Mouse (Mus musculus): Measurements from ENCODE around the gene Smug1.

The Smug1 gene

DNA sequence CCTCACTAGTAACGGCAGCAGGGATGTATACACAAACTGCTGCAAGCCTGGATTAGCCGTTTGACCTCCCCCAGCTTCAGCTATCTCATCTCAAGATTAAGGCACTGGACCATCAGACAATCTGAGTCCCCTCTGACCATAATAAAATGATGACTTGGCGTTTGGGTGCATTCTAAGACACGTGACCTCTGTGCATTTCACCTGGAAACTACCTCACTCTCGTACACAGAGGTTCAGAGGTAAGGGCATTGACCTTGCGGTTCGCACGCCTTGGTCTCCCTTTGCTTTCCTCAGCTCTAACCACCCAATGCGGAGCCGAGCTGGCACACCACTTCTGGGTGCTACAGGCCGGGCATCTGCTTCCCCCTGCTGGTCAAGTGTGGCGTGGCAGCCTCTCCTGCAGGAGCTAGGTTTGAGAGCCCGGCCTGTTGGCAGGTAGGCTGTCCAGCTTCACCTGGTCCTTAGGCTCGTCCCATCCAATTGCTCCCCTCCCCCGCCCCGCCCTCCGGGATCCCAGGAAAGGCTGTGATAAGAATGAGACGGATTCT is 10.1 kb upstream of the Smug1 start:
- peak; percentile 90 to 97 for DNase-seq

DNA sequence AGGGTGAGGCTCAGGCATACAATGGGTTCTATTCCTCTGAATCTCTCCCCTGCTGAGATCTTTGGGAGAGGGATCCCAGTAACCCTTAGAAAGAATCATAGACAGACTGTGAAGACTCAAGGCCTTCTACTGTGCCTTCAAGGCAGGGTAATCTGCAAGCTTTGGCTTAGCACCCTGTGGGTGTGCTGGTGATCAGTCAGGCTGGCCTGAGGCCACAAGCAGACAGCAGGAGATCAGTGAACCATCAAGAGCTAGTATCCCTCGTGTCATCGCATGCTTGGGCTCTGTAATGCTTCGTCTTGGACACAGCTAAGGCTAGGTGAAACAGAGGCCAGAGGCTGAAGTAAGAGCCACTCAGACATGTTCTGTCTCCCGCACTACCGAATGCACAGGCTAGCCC is 6.4 kb upstream of the Smug1 start:
- DNase-seq = peak in 1 of 2 experiments; percentile 45

DNA sequence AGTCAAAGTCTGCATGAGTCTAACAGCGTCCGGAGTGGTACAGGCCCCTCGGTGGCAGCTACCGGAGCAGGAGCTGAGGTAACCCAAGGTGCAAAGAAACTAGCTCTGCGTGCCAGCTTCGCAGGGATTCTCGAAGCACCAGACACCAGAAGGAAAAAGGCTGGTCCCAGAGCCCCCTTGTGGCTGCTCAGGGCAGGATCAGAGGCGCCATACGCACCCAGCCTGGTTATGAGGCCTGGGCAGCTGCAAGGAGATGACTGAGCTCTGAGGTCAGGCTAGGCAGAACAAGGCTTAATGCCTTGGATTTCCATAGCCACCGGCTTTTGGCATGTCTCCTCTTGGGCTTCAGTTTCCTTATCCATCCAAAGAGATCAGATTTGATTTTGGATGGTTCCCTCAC is 5.6 kb upstream of the Smug1 start:
- peak in 1 of 2 experiments; percentile 75 for DNase-seq

DNA sequence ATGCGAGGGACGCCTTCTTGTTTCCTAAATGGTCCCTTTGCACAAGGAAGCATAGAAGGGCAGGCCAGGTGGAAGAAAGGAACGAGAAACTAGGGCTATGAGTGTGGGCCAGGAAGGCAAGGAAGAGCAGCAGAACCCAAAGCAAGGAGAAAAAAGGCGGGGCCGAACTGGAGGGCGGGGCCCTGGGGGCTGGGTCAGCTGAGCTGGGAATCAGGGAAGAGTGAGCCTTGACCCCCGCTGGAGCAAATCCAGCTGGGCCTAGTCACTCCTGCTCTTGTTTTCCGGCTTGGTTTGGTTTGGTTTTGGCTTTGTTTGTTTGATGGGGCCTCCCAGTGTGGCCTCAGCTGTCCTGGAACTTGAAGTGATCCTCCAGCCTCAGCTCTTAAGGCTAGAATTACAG is 4.4 kb upstream of the Smug1 start:
- peak; percentile 59 to 69 for DNase-seq

DNA sequence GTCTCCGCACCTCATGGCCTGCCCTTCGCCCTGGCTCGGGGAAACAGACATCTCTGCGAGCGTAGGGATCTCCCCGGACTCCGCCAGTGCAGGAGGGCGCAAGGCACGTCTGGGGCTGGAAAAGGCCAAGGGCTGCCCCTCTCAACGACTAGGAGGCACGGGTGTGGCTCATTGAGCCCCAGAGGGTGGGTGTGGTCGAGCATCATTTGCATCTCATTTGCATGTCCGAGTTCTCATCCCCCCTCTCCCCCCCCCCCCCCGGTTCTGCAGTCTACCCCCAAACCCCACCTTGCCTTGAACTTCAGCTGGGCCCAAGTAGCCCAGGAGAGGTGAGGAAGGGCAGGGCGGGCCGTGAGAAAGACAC is 3.4 kb upstream of the Smug1 start:
- DNase-seq = no peak

DNA sequence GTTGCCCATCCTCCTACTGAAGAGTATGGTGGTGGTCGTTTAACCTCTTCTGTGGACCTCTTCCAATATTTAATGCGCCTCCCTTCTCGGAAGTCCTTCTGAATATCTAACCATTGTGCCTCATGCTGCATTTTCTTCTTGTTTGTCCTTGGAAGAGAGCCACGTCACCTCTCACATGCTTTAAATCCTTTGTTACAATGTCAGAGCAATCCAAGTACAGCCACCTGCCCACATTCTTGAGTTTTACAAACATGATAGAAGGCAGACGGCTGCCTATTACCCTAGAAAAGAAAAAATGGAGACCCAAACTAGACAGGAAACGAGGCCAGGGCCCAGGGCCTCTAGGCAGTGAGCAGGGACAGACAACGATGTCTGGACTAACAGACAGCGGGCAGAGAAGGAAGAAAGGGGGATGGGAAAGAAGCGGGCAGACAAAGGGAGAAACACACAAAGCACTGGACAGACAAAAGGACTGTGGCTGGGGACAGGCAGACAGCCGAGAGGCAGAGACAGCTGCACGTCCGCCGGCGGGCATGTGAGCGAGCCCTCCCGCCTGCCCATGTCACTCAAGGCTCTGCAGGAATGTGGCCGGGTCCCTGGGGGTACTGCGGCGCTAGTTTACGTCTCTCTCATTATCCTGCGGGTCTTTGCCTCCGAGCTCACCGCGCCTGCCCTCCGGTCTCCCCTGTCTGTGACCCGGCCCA is 2.9 kb upstream of the Smug1 start:
- DNase-seq = no peak

DNA sequence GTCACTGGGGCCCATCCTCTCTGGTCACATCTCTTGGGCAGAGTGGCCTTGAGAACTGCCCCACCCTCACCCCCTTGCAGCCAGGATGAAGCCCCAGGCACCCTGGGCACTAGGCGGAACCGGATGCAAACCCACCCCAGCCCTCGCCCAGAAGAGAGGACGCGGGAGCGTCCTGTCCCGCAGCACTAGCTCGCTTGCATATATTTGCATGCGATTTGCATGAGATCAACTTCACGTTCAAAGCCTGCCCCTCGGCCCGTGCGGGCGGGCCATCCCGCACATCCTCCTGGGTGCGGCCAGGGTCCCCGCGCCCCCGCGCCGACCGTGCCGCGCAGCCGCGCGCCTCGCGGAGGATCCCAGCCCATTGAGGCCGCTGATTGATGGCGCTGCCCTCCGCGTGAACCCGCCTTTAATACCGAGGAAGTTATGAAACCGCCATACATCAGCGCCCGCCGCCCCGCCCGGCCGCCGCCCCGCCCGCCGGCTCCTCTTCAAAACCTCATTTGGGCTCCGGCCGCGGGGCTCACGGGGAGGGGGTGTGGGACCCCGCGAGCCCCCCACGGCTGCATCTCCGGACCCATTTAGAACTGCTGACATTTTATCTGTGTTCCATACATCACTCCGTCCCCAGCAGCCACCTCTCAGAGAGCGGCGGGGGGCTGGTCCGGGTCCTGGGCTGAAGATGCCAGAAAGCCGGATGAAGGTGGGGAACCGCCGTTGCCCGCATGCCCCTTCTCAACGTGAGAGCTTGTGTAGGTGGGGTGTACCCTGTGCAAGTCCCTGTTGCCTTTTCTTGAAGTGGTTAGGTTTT is 2.1 kb upstream of the Smug1 start:
- no peak for DNase-seq

DNA sequence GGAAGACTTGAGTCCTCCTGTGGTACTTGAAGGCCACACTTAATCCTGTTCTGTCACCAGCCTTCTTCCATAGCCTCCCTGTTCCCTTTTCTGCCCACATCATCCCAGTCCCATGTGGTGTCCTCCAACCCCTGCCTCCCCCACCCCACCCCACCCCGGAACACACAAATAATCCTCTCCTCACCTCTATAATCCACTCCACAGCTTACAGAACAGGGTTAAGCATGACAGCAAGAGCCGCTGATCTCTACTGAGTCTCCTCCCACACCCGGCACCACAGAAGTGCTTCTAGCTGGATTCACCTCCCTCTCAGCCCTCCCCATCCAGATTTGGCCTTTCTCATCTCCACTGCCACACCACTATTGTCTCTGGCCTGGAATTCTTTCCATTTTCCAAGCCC is 894 bp upstream of the Smug1 start:
- no peak for DNase-seq

DNA sequence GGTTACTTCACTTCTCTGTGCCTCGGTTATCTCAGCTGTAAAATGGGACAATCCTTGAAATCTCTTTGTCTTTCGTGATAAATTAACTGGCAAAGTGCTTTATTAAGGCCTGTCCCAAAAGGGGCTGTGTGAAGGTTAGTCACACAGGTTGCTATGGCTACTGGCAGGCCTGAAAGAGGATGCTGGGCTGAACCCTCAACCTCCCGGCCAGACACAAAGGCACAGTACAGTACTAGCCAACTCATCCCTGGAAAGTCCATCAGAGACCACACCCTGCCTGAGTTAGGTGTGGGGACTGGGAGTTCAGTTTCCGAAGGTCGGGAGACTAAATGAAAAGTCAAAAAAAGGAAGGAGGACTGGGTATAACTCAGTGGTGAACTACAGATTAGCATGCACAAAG is 968 bp downstream of the Smug1 start:
- DNase-seq = no peak

DNA sequence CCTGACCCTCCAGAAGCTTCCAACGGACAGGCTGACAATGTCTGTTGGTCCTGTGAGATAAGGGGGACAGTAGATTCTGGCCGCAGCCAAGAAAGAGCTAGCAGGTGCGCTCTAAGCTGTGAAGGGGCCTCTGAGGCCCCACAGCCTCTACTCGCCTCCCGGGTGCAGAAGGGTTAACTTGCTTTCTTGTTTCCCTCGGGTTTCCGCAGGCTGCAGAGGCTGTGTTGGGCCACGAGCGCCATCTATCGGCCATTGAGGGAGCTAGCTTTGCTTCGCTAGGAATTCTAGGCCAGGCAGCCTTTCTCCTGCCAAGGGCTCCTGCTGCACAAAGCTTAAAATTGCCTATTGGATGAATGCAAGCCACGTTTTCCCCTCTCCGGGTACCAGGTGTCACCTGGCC is 1.5 kb downstream of the Smug1 start:
- peak; percentile 85 to 90 for DNase-seq

DNA sequence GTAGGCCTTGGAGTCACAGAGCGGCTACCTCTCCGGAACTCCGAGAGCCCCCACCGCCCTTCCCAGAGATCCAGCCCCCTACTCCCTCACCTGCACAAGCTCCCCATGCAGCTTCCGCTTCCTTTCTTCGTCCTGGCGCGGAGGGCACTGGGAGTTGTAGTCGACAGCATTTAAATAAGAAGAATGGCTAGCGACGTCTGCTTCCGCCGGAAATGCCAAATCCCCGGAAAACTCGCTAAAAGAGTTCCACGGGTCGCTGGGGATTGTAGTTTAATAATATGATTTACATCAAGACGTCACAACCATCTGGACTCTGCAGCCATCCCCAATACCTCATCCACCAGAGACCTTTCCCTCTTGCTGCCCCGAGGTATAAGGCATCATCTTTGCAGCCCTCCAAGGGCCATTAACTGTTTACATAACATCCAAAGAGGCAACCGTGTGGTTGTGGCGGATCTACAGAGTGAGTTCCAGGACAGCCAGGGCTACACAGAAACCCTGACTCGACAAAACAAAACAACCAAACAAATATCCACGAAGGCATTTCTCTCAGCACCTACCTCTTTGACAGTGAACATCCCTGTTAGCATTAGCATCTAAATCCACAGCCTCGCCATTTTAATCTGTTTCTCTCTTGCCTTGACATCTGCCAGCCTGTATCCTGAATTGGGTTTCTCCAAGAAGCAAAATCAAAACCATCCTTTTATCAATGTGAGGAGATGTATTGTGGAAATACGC is 3.5 kb downstream of the Smug1 start:
- DNase-seq = peak; percentile 91 to 92

DNA sequence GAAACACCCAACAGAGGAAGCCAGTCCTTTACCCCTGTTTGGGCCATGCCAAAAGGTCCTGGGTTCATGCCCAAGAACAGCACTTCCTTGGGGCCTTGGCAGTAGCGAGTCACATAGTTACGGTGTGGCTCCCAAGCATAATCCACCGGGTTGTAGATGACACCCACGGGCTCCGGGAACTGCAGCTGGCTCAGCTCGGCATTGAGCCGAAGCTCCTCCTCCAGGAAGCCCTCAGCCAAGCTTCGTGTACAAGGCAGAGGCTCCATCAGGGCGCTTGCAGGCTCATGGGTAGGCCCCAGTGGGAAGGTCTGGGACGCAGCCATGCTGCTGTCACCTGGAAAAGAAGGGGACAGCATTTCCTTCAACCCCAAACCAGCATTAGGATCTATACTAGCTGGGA is 9.3 kb downstream of the Smug1 start:
- DNase-seq = no peak

DNA sequence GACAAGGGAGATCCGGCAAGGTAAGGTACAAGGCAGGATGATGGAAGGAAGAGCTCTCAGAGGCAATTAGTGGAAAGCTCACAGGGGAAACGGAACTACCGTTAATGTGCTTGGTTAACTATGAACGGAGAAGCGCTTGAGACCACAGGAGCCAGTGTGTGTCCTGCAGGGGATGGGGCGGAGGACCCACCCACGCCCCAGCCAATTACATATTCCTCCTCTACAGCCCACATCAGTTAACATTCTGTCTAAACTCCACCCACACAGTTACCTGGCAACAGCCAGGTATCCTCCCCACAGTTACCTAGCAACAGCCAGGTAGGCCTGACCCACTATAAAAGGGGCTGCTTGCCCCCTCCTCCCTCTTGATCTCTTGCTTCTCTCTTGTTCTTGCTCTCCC is 10.0 kb downstream of the Smug1 start:
- no peak for DNase-seq

DNA sequence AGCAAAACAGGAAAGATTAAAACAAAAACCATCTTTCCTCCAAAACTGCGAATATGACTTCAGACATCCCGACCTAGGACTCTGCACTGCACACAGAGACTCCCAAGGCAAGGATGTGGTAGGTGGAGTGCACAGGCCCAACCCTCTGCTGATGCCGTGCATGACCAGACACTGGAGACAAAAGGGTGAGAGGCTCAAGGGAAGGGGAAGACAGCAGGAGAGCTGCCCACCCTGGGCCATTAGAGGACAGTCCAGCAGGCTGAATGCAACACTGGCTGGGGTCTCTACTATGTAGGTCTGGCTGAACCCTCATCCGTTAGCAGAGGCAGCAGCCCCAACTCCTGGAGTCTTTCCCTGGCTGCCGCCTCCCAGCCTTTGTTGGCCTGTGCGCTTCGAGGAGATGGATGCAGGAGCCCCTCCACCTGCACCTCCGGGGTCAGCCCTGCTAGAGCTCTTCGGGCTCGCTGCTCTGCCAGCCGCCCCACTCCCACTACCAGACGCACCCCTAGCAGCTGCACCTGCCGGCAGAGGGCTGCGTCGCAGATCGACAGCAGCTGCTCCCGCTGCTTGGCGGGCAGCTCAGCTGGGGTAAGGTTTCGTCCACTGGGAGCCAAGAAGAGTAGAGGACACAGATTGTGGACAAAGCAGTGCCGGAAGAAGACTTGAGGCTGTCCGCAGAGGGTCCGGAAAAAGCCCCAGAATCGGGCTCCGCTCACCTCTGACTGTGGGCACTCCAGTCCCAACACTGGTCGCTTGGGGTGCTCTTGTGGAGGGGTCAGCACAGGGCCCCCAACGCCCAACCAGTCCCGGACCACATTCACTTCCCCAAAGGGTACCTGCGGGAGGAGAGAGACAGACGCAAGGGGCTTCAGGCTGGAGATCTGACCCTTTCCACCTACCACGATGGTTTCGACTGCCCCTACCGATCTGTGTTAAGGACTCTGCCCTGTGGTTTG is 11.2 kb downstream of the Smug1 start:
- DNase-seq = no peak

DNA sequence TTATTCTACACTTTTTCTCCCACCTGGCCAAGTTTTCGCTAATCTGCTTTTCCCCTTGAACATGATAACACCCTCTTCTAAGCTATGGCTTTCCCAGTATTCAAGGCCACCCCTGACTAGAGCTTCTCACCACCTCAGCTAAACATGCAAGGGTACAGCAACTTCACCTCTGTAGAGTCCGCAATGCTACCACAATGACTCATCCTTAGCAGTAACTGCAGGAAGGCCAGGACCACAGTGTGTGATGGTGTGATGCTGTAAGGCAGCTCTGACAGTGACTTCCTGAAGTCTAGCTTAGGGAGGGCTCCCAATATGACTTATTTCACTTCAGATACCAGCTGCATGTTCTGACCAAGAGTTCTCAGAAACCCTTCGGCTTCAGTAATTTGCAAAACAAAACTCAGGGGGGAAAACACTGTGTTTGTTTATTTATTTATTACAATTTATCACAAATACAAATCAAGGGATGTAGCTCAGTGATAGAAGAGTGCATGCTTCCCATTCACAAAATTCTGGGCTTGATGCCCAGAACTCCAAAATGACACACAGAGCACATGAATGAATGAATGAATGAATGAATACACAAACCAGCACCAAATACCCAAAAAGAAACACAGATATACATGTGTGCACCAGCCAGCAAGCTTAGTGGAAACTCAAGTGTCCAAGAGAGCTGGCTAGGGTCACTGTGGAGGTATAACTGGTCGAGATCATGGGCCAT is 13.8 kb downstream of the Smug1 start:
- DNase-seq = no peak

DNA sequence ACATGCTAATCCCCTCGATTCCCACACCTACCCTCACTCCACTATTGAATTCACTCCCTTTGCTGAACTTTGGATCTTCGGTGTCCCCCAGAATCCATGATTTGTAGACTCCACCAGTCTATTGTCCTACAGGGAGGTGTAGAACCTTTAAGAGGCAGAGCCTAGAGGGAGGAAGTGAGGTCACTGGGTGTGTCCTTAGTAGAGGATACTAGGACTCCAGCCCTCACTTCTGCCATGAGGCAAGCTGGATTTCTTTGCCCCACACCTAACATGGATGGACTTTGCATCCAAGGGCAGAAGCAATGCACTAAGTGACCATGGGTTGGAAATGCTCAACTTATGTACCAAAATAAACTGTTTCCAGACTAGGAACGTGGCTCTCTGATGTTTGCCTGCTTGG is 14.5 kb downstream of the Smug1 start:
- DNase-seq = no peak

DNA sequence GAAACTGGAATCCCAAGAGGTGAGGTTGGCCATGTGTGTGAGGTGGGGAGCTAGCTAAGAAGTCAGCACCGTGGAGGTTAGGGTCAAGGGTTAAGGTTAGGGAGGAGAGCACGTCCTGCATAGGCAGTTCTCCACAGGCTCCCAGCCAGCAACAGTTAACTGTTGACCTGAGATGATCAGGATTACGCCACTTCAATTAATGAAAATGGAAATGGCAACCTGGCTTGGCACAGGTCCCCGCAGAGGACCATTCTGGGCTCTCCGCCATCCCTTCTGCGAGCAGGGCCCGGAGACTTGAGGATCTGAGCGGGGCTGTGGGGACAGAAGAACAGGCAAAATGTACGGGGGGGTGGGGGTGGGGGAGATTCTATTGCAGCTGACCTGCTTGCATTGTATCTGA is 19.1 kb downstream of the Smug1 start:
- DNase-seq = peak; percentile 54 to 59

DNA sequence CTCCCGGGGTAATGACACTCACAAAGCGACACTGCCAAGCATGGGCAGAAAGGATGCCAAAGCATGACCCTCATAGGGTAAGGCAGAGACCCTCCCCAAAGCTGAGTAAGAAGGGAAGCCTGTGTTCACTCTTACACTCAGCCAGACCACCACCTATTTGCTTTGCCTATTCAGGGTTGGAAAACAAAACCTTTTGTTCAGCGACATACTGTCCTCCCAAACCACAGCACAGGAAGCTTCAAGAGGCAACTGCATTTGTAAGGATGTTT is 19.5 kb downstream of the Smug1 start:
- no peak for DNase-seq

DNA sequence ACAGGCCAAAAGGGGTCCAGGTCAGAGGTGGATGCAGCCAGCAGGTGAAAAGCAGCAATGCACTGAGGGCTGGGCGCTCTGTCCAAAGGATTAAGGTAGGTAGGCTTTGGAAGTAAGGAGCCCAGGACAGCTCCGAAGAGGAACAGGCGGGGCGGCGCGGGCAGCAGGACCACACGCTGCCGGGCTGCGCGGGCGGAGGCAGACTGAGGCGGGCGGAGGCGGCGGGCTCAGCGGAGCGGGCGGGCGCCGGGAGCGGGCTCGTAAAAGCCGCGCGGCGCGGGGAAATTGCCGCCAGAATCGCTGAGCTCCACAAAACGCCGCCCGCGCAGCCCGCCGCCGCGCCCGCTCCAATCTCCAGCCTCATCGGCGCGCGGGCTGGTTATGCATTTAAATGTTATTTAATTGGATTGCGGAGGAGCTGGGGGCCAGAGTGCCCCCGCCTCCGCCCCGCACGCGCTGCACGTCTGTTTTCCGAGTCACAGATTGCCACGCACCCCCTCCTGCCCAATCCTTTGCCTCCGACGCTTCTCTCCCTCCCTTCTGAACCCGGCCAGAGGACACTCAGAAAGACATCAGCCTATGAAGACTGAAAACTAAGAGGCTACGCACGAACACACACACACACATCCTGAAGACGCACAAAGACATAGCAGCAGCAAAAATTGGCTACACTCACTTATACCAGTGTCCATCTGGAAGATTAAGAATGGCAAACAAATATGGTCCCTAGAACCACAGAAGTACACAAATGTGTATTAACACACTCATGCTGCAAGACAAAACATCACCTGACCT is 20.1 kb downstream of the Smug1 start:
- DNase-seq = no peak

DNA sequence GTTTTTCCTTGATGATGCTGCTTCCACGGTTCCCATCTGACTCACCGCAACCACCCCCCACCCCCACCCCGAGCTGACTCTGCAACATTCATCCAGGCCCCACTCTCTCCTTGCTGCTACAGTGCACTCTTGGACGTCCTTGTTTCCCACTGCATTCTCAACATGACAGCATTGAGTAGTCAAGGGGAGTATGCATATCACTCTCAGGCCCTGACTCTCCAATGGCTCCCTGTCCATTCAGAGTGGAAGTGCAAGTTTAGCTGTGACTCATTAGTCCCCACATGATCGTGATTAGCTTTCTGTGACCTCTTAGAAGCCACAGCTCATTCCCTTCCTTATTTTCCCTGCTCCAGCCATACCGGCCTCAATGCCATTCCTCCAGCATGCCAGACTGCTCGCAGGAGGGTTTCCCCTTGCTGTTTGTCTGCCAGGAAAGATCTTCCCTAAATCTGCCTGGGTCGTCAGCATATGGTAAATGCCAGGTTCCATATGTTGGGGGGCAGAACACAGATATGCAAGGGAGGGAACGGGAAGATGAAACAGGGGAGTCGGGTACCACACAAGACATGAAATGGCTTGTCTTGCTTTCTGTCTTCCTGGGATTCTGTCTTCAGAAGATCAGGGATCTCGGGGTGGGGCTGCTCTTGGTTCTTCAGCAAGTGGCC is 21.1 kb downstream of the Smug1 start:
- DNase-seq = no peak

DNA sequence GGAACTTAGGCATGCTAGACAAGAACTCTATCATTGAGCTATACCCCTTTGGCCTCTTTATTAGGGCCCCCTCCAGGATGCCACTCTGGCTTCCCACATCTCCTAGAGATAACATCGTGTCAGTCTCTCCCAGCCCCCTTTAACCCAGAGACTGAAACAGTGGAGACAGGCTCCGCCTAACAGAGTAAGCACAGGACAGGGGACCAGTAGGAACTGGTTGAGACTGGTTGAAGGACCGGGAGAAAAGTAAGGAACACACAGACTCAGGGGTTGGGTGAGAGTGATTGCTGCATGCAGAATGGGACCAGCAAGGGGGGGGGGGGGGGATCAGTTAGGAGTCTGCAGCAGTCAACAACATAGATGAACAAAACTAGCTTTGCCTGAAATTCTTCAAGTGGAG is 22.7 kb downstream of the Smug1 start:
- peak; percentile 36 to 51 for DNase-seq
